Mouse (Mus musculus): ENCODE data around the gene Enthd1. TPM values are rescaled to one million over a fixed set of nuclear protein-coding genes. Genes with fewer than 3 reads are reported as not detected.

The Enthd1 gene
- total and polyA plus RNA-seq, 2 experiments from 2014 or later: not detected

DNA sequence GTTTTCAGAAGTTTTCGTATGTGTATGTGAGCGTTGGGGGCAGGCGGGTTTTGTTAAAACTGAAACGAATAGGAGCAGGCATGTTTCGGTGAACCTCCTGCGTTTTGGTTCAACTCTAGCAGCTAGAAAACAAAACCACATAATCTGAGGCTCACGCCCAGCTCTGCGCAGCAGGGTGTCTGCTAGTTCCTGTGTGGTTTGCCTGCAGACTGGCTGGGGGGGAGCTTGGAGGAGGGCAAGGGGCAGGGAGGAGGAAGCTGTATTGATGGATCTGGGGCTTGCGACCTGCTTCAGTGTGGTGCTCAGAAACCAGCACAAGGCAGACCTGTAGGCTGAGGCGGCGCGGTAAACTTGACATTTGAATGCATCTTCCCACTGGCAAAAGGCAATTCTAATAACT, 7.3 kb upstream of the Enthd1 start, which contains the start of gene Grap2:
TSS of gene Grap2 (plus strand) at position 304 of the 400 bp plus-strand sequence.
- DNase-seq (ENCODE audit: low spot score) (no peak), ATAC-seq (ENCODE audit: low FRiP score) (no peak)
- Histone ChIP-seq H3K9me3 (ENCODE audit: low read length) (no peaks in the 10 kb centered on the region), H3K4me1 (ENCODE audit: insufficient read depth, low read length) (0 out of 2 replicates have a peak, but pooled peaks cover 2% of the 10 kb centered on the region), H3K36me3 (ENCODE audit: insufficient read depth, low read length) (no peaks in the 10 kb centered on the region), H3K4me3 (ENCODE audit: low read depth, low read length) (no peak within 1 kb of the TSS), H3K4me2 (ENCODE audit: low read depth, low read length, poor library complexity, severe bottlenecking) (no peak within 1 kb of the TSS), H3K27me3 (ENCODE audit: insufficient read depth, low read length) (no peaks in the 10 kb centered on the region), H3K9ac (replicated peaks; ENCODE audit: low read length, poor library complexity, severe bottlenecking) (no peak within 1 kb of the TSS), H3K27ac (ENCODE audit: low read depth, low read length) (no peak within 1 kb of the TSS)
- 67% methylated on average over 12 of the region's 12 CpGs for WGBS
- no peak for TF ChIP-seq CTCF (IDR thresholded peaks at IDR 0.05)

DNA sequence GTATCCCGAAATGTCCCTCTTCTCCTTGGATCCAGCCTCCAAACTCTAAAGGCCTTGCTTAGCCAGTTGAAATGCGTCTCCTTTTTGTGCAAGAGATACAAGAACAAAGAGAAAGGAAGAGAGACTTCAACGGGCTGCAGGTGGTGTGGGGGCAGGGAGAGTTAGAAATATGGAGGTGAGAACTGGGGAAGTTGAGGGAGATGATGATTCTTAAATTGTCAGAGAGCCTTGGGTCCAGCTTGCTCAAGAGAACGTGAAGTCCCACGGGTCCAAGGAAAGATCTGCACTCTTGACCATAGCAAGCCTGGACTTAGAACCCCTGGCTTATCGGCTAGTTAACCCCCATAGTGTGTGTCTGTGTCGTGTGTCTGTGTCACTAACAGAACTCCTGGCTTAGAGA, 6.7 kb upstream of the Enthd1 start:
- ATAC-seq (ENCODE audit: low FRiP score): no peak
- WGBS: 72% methylated on average over 7 of the region's 7 CpGs

DNA sequence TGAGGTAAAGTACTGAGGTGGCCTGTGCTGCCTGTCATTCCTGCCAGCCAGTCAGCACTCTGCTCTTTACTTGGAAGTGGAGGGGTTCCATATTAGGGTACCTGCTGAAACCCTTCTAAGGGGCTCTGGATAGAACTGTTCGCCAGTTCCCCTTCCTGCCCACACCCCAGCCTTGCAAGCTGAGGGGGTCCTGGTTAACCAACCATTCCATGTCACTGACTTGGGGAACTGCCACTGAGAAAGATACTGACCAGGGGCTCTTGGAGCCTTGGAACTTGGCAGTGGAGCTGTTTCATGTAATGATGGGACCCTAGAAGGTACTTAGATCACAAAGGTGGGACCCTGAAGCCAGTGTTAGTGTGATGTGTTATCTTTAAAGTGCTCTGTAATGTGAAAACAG, 5.3 kb upstream of the Enthd1 start:
- 86% methylated on average over 1 of the region's 1 CpGs for WGBS
- Histone ChIP-seq H3K4me2 (ENCODE audit: low read depth, low read length, poor library complexity, severe bottlenecking) (no peak overlapping the region), H3K4me1 (ENCODE audit: insufficient read depth, low read length) (no peaks in the 10 kb centered on the region), H3K36me3 (ENCODE audit: insufficient read depth, low read length) (no peaks in the 10 kb centered on the region), H3K4me3 (ENCODE audit: low read depth, low read length) (no peak overlapping the region), H3K9ac (replicated peaks; ENCODE audit: low read length, poor library complexity, severe bottlenecking) (no peak overlapping the region), H3K27ac (ENCODE audit: low read depth, low read length) (no peak overlapping the region), H3K9me3 (ENCODE audit: low read length) (no peaks in the 10 kb centered on the region), H3K27me3 (ENCODE audit: insufficient read depth, low read length) (no peaks in the 10 kb centered on the region)
- no peak for TF ChIP-seq CTCF (IDR thresholded peaks at IDR 0.05)
- ATAC-seq (ENCODE audit: low FRiP score) (no peak), DNase-seq (ENCODE audit: low spot score) (no peak)

More for the DNA sequence above, 6.7 kb upstream of the Enthd1 start:
- Histone ChIP-seq H3K9me3 (ENCODE audit: low read length) (no peaks in the 10 kb centered on the region), H3K9ac (replicated peaks; ENCODE audit: low read length, poor library complexity, severe bottlenecking) (no peak overlapping the region), H3K4me1 (ENCODE audit: insufficient read depth, low read length) (0 out of 2 replicates have a peak, but pooled peaks cover under 1% of the 10 kb centered on the region), H3K4me2 (ENCODE audit: low read depth, low read length, poor library complexity, severe bottlenecking) (no peak overlapping the region), H3K27me3 (ENCODE audit: insufficient read depth, low read length) (no peaks in the 10 kb centered on the region), H3K36me3 (ENCODE audit: insufficient read depth, low read length) (no peaks in the 10 kb centered on the region), H3K27ac (ENCODE audit: low read depth, low read length) (no peak overlapping the region), H3K4me3 (ENCODE audit: low read depth, low read length) (no peak overlapping the region)
- DNase-seq (ENCODE audit: low spot score): no peak
- no peak for TF ChIP-seq CTCF (IDR thresholded peaks at IDR 0.05)

DNA sequence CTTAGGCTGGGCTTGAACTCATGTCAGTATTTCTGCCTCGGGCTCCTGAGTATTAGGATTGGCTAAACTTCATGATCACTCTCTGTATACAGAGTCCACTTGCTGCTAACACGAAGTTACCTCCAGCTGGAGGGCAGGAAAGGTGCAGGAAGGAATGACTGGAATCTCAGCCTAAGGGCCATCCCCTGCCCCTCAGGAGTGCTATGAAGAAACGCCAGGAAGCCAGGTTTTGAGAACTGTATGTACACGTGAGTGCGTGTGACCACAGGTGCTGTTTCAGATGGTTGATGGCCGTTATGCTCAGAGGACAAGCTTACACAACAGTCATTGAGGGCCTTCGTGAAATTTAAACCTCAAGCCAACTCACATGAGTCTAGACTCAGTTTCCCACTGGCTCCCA, 4.2 kb upstream of the Enthd1 start:
- H3K27me3 ChIP-seq (ENCODE audit: insufficient read depth, low read length): no peaks in the 10 kb centered on the region
- no peak overlapping the region for H3K4me2 ChIP-seq (ENCODE audit: low read depth, low read length, poor library complexity, severe bottlenecking)
- no peak overlapping the region for H3K27ac ChIP-seq (ENCODE audit: low read depth, low read length)
- no peaks in the 10 kb centered on the region for H3K4me1 ChIP-seq (ENCODE audit: insufficient read depth, low read length)
- no peaks in the 10 kb centered on the region for H3K36me3 ChIP-seq (ENCODE audit: insufficient read depth, low read length)
- TF ChIP-seq CTCF (IDR thresholded peaks at IDR 0.05): no peak
- no peaks in the 10 kb centered on the region for H3K9me3 ChIP-seq (ENCODE audit: low read length)
- 81% methylated on average over 7 of the region's 7 CpGs for WGBS
- H3K9ac ChIP-seq (replicated peaks; ENCODE audit: low read length, poor library complexity, severe bottlenecking): no peak overlapping the region
- ATAC-seq (ENCODE audit: low FRiP score) (no peak), DNase-seq (ENCODE audit: low spot score) (no peak)
- no peak overlapping the region for H3K4me3 ChIP-seq (ENCODE audit: low read depth, low read length)

DNA sequence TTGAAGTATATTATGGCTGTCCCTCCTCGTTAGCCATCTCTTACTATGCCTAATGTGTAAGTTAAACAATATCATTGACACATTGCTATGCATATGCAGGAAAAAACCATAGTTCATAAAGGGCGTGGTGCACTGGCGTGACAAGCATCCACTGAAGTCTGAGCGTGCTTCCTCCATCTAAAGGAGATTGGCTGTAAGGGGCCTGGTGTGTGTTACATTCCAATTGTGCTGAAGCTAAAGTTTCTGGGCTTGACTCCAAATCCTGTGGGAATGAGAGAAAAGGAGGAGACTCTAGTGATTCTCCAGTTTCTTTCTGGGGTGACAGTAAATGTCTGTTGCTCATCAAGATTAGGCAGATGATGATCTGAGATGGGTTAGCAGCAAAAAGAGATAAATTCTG, 2.8 kb upstream of the Enthd1 start:
- H3K9ac ChIP-seq (replicated peaks; ENCODE audit: low read length, poor library complexity, severe bottlenecking): no peak overlapping the region
- H3K4me1 ChIP-seq (ENCODE audit: insufficient read depth, low read length): no peaks in the 10 kb centered on the region
- TF ChIP-seq CTCF (IDR thresholded peaks at IDR 0.05): no peak
- H3K36me3 ChIP-seq (ENCODE audit: insufficient read depth, low read length): no peaks in the 10 kb centered on the region
- H3K4me3 ChIP-seq (ENCODE audit: low read depth, low read length): no peak overlapping the region
- H3K4me2 ChIP-seq (ENCODE audit: low read depth, low read length, poor library complexity, severe bottlenecking): no peak overlapping the region
- ATAC-seq (ENCODE audit: low FRiP score): no peak
- no peak for DNase-seq (ENCODE audit: low spot score)
- no peak overlapping the region for H3K27ac ChIP-seq (ENCODE audit: low read depth, low read length)
- H3K9me3 ChIP-seq (ENCODE audit: low read length): no peaks in the 10 kb centered on the region
- WGBS: 75% methylated on average over 4 of the region's 4 CpGs
- H3K27me3 ChIP-seq (ENCODE audit: insufficient read depth, low read length): no peaks in the 10 kb centered on the region

DNA sequence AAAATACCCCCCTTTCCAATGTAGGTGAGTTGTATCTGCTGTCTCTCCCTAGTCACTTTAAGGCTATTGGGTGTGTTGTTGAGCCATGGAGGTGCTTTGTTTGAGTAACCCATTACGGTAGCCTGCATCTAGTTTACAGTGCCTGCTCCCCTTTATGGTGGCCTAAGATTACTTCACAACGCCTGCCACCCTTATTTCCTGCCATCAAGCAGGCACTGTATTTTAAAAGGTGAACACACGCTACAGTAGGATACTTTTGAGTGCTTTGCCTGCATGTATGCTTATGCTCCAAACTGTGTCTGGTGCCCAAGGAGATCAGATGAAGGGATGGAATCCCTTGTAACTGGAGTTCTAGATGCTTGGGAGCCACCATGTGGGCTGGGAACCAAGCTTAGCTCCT, 2.2 kb upstream of the Enthd1 start:
- Histone ChIP-seq H3K9me3 (ENCODE audit: low read length) (no peaks in the 10 kb centered on the region), H3K4me1 (ENCODE audit: insufficient read depth, low read length) (no peaks in the 10 kb centered on the region), H3K4me3 (ENCODE audit: low read depth, low read length) (no peak overlapping the region), H3K36me3 (ENCODE audit: insufficient read depth, low read length) (no peaks in the 10 kb centered on the region), H3K27ac (ENCODE audit: low read depth, low read length) (no peak overlapping the region), H3K9ac (replicated peaks; ENCODE audit: low read length, poor library complexity, severe bottlenecking) (no peak overlapping the region), H3K4me2 (ENCODE audit: low read depth, low read length, poor library complexity, severe bottlenecking) (no peak overlapping the region), H3K27me3 (ENCODE audit: insufficient read depth, low read length) (no peaks in the 10 kb centered on the region)
- WGBS: 95% methylated on average over 3 of the region's 3 CpGs
- TF ChIP-seq CTCF (IDR thresholded peaks at IDR 0.05): no peak
- DNase-seq (ENCODE audit: low spot score): no peak
- ATAC-seq (ENCODE audit: low FRiP score): no peak

Data from midbrain, postnatal 0 days (tissue).